In genomic region chr1:154796685-154797084, GRCm38 (mm10) we compare ENCODE assay signal across 8 mouse cellular contexts.
DNase-seq lines count a peak whose midpoint lies in the region; ATAC-seq lines count a peak whose summit lies in the region.

No protein-coding gene starts in this region.

- WGBS in midbrain, embryonic 11.5 days: 57% methylated on average over 2 of the region's 2 CpGs
- 59% methylated on average over 2 of the region's 2 CpGs for WGBS in midbrain, embryonic 15.5 days
- WGBS in hindbrain, embryonic 12.5 days: 66% methylated on average over 2 of the region's 2 CpGs

- no peak overlapping the region for H3K9ac ChIP-seq in midbrain, embryonic 11.5 days (ENCODE audit: low read length)
- no peak overlapping the region for H3K9ac ChIP-seq in midbrain, embryonic 15.5 days
- no peak overlapping the region for H3K9ac ChIP-seq in hindbrain, embryonic 12.5 days

- no peaks in the 10 kb centered on the region for H3K4me1 ChIP-seq in midbrain, embryonic 11.5 days (ENCODE audit: control insufficient read depth, insufficient read depth, low read length)
- no peaks in the 10 kb centered on the region for H3K4me1 ChIP-seq in midbrain, embryonic 15.5 days
- H3K4me1 ChIP-seq in hindbrain, embryonic 12.5 days: peaks cover 1% of the 10 kb centered on the region; the same call in 1 of the 2 replicates

- no peaks in the 10 kb centered on the region for H3K27me3 ChIP-seq in midbrain, embryonic 11.5 days (ENCODE audit: control insufficient read depth, insufficient read depth, low read length)
- no peaks in the 10 kb centered on the region for H3K27me3 ChIP-seq in midbrain, embryonic 15.5 days (replicated peaks)
- peaks cover 9% of the 10 kb centered on the region; the same call in 1 of the 2 replicates for H3K27me3 ChIP-seq in hindbrain, embryonic 12.5 days

- ATAC-seq in cerebellum, adult (ENCODE audit: insufficient number of reproducible peaks, low FRiP score, low TSS enrichment): no peak
- ATAC-seq in midbrain, embryonic 11.5 days (ENCODE audit: low FRiP score): no peak
- ATAC-seq in midbrain, embryonic 15.5 days (replicated peaks): no peak
- ATAC-seq in activated CD4-positive, CD25-positive, alpha-beta regulatory T cell, adult 4 months: no peak
- ATAC-seq in hindbrain, embryonic 12.5 days (ENCODE audit: low FRiP score): no peak

- no peak overlapping the region for H3K4me3 ChIP-seq in midbrain, embryonic 11.5 days (ENCODE audit: low read depth, low read length)
- H3K4me3 ChIP-seq in midbrain, embryonic 15.5 days: no peak overlapping the region
- no peak overlapping the region for H3K4me3 ChIP-seq in hindbrain, embryonic 12.5 days

- no peaks in the 10 kb centered on the region for H3K36me3 ChIP-seq in midbrain, embryonic 11.5 days (ENCODE audit: control insufficient read depth, insufficient read depth, low read length)
- no peaks in the 10 kb centered on the region for H3K36me3 ChIP-seq in midbrain, embryonic 15.5 days (replicated peaks)
- no peaks in the 10 kb centered on the region for H3K36me3 ChIP-seq in hindbrain, embryonic 12.5 days

- H3K27ac ChIP-seq in midbrain, embryonic 11.5 days (ENCODE audit: low read depth, low read length): no peak overlapping the region
- H3K27ac ChIP-seq in midbrain, embryonic 15.5 days: no peak overlapping the region
- H3K27ac ChIP-seq in hindbrain, embryonic 12.5 days: no peak overlapping the region

- H3K4me2 ChIP-seq in midbrain, embryonic 11.5 days: no peak overlapping the region
- H3K4me2 ChIP-seq in midbrain, embryonic 15.5 days: no peak overlapping the region
- no peak overlapping the region for H3K4me2 ChIP-seq in hindbrain, embryonic 12.5 days (replicated peaks)

- peak; percentile 26 for DNase-seq in cerebellum, adult 11-12 months
- DNase-seq in midbrain, embryonic 11.5 days (ENCODE audit: low spot score, missing footprints): peak; percentile 90
- peak; percentile 62 for DNase-seq in cerebellum, postnatal 36 days
- peak; percentile 28 for DNase-seq in lung, postnatal 36 days

- H3K9me3 ChIP-seq in midbrain, embryonic 11.5 days (ENCODE audit: control insufficient read depth, low read length): no peaks in the 10 kb centered on the region
- no peaks in the 10 kb centered on the region for H3K9me3 ChIP-seq in midbrain, embryonic 15.5 days
- no peaks in the 10 kb centered on the region for H3K9me3 ChIP-seq in hindbrain, embryonic 12.5 days (replicated peaks)

Comparison
In these comparisons a context has a peak if more than half of its experiments do, and no peak if none do; other contexts are left out.
1. DNase-seq: peak in every context shown above with its lines; median percentile 90 in midbrain, embryonic 11.5 days; 62 in cerebellum, postnatal 36 days; 28 in lung, postnatal 36 days; 26 in cerebellum, adult 11-12 months.